Mouse (Mus musculus): Measurements from ENCODE around the gene Gm10037. TPM values are rescaled to one million over a fixed set of nuclear protein-coding genes. Genes with fewer than 3 reads are reported as not detected.
A peak's percentile ranks its signal among the peaks of the same experiment; 100 is the strongest.
"Not testable (repeated sequence)": the region's sequence is repeated elsewhere in the genome, so short reads cannot be mapped to it uniquely, and the experiment has no call there.

The Gm10037 gene
- polyA plus RNA-seq (2015; fragmentation: Nextera tagmentation; extraction: Ambion mirVana), result 6.1 and 6.9 TPM in 2 replicates

- WGBS, result 5% methylated on average over 14 of the region's 14 CpGs
- peak; percentile 89 for ATAC-seq
- Histone ChIP-seq H3K36me3 (ENCODE audit: control insufficient read depth, insufficient read depth, low read length) (peaks cover 7% of the 10 kb centered on the region), H3K4me3 (ENCODE audit: low read length) (peak within 1 kb of the TSS; percentile 60), H3K4me1 (ENCODE audit: control insufficient read depth, insufficient read depth, low read depth, low read length) (no peaks in the 10 kb centered on the region; the same call in 1 of the 2 replicates), H3K4me2 (ENCODE audit: low read length) (peak within 1 kb of the TSS; percentile 87), H3K9me3 (ENCODE audit: control insufficient read depth, low read length) (peaks cover 4% of the 10 kb centered on the region), H3K27me3 (replicated peaks; ENCODE audit: control insufficient read depth, insufficient read depth, low read length) (no peaks in the 10 kb centered on the region), H3K27ac (ENCODE audit: low read depth, low read length) (no peak within 1 kb of the TSS), H3K9ac (ENCODE audit: low read depth, low read length) (peak within 1 kb of the TSS; percentile 74)
Measured at GRCm38 (mm10) chr13:67830911-67831336, at the start of gene Gm10037. Gene Gm10037, plus strand, starts transcription at chr13:67831106.

- no peak for ATAC-seq
- WGBS, result 94% methylated on average over 10 of the region's 10 CpGs
- no peak overlapping the region for H3K27ac ChIP-seq (ENCODE audit: low read depth, low read length)
- H3K27me3 ChIP-seq (replicated peaks; ENCODE audit: control insufficient read depth, insufficient read depth, low read length), result no peaks in the 10 kb centered on the region
- H3K4me3 ChIP-seq (ENCODE audit: low read length), result no peak overlapping the region
- no peaks in the 10 kb centered on the region for H3K4me1 ChIP-seq (ENCODE audit: control insufficient read depth, insufficient read depth, low read depth, low read length)
- H3K9ac ChIP-seq (ENCODE audit: low read depth, low read length), result no peak overlapping the region
- peaks cover 9% of the 10 kb centered on the region; the same call in 1 of the 2 replicates for H3K9me3 ChIP-seq (ENCODE audit: control insufficient read depth, low read length)
- H3K4me2 ChIP-seq (ENCODE audit: low read length), result no peak overlapping the region
- peaks cover 9% of the 10 kb centered on the region for H3K36me3 ChIP-seq (ENCODE audit: control insufficient read depth, insufficient read depth, low read length)
Measured at GRCm38 (mm10) chr13:67791921-67792455, 38.9 kb upstream of the Gm10037 start.

DNA sequence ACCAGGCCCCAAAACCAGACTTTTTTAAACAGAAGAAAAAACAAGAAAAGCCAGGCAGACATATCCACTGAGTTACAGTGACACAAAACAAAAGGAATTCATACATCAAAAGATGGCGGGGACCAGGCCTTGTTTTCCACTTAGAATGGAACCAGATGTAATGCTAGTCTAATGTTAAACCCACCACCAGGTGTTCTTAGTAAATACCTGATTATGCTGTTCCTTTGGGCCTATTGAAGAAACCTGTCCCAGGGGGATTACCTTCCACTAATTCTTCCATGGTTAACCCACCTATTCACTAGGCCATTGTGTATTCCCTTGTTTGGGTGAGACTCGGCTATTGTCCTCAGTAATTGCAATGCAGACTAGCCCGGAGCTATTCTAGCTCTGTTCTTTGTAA lies 32.3 kb upstream of the Gm10037 start:
- Histone ChIP-seq H3K4me2 (ENCODE audit: low read length) (no peak overlapping the region), H3K9ac (ENCODE audit: low read depth, low read length) (no peak overlapping the region), H3K4me1 (ENCODE audit: control insufficient read depth, insufficient read depth, low read depth, low read length) (no peaks in the 10 kb centered on the region), H3K9me3 (ENCODE audit: control insufficient read depth, low read length) (no peaks in the 10 kb centered on the region), H3K36me3 (ENCODE audit: control insufficient read depth, insufficient read depth, low read length) (no peaks in the 10 kb centered on the region), H3K27me3 (replicated peaks; ENCODE audit: control insufficient read depth, insufficient read depth, low read length) (no peaks in the 10 kb centered on the region), H3K27ac (ENCODE audit: low read depth, low read length) (no peak overlapping the region), H3K4me3 (ENCODE audit: low read length) (no peak overlapping the region)
- WGBS, result 64% methylated on average over 3 of the region's 3 CpGs
- no peak for ATAC-seq

- not testable (repeated sequence) for H3K36me3 ChIP-seq (ENCODE audit: control insufficient read depth, insufficient read depth, low read length); ATAC-seq; H3K4me3 ChIP-seq (ENCODE audit: low read length); H3K4me2 ChIP-seq (ENCODE audit: low read length); H3K27ac ChIP-seq (ENCODE audit: low read depth, low read length); H3K9ac ChIP-seq (ENCODE audit: low read depth, low read length); H3K4me1 ChIP-seq (ENCODE audit: control insufficient read depth, insufficient read depth, low read depth, low read length); H3K9me3 ChIP-seq (ENCODE audit: control insufficient read depth, low read length); H3K27me3 ChIP-seq (replicated peaks; ENCODE audit: control insufficient read depth, insufficient read depth, low read length)
- 87% methylated on average over 3 of the region's 3 CpGs for WGBS
Measured at GRCm38 (mm10) chr13:67799151-67799550, 31.8 kb upstream of the Gm10037 start.

DNA sequence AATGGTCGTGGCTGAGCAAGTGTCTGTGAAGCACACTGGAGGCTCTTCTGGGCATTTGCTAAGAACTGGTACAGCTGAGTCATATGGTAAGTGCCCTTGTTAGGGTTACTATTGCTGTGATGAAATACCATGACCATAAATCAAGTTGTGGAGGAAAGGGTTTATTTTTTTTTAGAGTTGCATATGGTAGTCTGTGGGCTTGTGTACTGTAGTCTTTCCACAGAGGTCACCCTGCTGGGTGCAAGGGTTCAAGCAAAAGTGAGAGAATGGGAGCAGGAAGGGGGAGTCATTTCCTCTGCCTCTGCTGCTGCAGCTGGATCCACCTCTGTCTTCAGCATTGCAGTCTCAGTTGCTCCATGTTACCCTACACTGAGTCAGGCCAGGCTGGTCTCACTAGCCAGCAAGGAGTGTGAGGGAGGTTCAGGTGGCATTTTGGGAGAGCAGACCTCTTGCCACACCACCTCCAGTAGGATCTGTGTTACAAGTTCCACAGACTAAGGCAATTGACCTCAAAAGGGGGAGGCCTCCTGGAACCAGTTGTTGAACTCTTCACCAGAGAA lies 19.2 kb upstream of the Gm10037 start:
- no peaks in the 10 kb centered on the region for H3K36me3 ChIP-seq (ENCODE audit: control insufficient read depth, insufficient read depth, low read length)
- H3K9me3 ChIP-seq (ENCODE audit: control insufficient read depth, low read length), result no peaks in the 10 kb centered on the region
- no peak overlapping the region for H3K4me3 ChIP-seq (ENCODE audit: low read length)
- H3K9ac ChIP-seq (ENCODE audit: low read depth, low read length), result no peak overlapping the region
- 76% methylated on average over 1 of the region's 1 CpGs for WGBS
- H3K4me1 ChIP-seq (ENCODE audit: control insufficient read depth, insufficient read depth, low read depth, low read length), result no peaks in the 10 kb centered on the region; the same call in 1 of the 2 replicates
- no peak overlapping the region for H3K27ac ChIP-seq (ENCODE audit: low read depth, low read length)
- H3K27me3 ChIP-seq (replicated peaks; ENCODE audit: control insufficient read depth, insufficient read depth, low read length), result no peaks in the 10 kb centered on the region
- no peak for ATAC-seq
- no peak overlapping the region for H3K4me2 ChIP-seq (ENCODE audit: low read length)

- H3K27ac ChIP-seq (ENCODE audit: low read depth, low read length), result no peak overlapping the region
- H3K4me2 ChIP-seq (ENCODE audit: low read length), result peak overlapping the region; percentile 69
- no peaks in the 10 kb centered on the region for H3K36me3 ChIP-seq (ENCODE audit: control insufficient read depth, insufficient read depth, low read length)
- H3K4me3 ChIP-seq (ENCODE audit: low read length), result peak overlapping the region; percentile 71
- H3K9me3 ChIP-seq (ENCODE audit: control insufficient read depth, low read length), result peaks cover 4% of the 10 kb centered on the region; the same call in 1 of the 2 replicates
- no peaks in the 10 kb centered on the region; the same call in 1 of the 2 replicates for H3K4me1 ChIP-seq (ENCODE audit: control insufficient read depth, insufficient read depth, low read depth, low read length)
- WGBS, result 82% methylated on average over 8 of the region's 8 CpGs
- no peaks in the 10 kb centered on the region for H3K27me3 ChIP-seq (replicated peaks; ENCODE audit: control insufficient read depth, insufficient read depth, low read length)
- ATAC-seq, result no peak
- no peak overlapping the region for H3K9ac ChIP-seq (ENCODE audit: low read depth, low read length)
Measured at GRCm38 (mm10) chr13:67812961-67813709, 17.8 kb upstream of the Gm10037 start.

DNA sequence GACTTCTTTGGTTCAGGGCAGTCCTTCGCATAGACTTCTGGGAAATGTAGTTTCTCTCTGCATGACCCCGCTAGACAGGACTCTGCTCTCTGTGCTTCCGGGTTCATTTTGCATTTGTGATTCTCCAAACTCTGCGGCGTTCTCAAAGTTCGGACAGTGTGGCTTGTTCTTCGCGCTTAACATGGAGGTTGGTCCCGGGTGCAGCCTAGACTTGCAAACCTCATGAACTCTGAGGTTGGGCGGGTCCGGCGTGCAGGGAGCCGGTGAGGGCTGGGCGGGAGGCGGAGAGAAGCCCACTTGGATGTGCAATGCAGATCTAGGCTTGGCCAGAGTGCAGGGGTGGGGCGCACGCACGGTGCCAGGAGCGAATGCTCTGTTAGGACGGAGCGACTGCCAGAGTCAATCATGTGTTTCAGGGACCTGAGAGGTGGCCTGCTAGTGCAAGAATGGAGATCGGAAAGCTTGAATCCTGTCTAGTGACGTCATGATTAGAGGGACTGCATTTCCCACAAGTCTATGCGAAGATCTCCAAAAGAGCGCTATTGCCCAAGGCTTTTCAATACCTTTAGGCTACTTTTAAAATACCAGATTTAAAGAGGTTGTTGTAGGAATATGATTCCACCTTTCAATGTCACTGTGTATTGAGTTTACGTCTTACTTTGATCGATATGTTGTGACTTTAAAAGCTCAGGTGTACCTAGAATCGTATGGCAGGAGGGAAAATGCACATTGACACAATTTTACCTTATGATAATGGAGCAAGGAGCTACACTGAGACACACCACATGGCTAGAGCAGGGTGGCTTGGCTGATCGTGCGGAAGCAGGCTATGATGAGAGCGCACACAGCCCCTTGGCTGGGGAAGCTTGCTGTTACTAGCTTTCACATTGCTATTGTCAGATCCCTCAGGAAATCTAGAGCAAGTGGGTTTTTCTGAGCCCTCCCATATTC lies 16.9 kb upstream of the Gm10037 start, which contains the start of gene Zfp273:
Gene Zfp273, plus strand, starts transcription at position 31 of the 951 bp plus-strand sequence.
- WGBS, result 4% methylated on average over 31 of the region's 31 CpGs
- Histone ChIP-seq H3K27me3 (replicated peaks; ENCODE audit: control insufficient read depth, insufficient read depth, low read length) (no peaks in the 10 kb centered on the region), H3K36me3 (ENCODE audit: control insufficient read depth, insufficient read depth, low read length) (0 out of 2 replicates have a peak, but pooled peaks cover 6% of the 10 kb centered on the region), H3K4me2 (ENCODE audit: low read length) (peak within 1 kb of the TSS; percentile 69), H3K4me3 (ENCODE audit: low read length) (peak within 1 kb of the TSS; percentile 71), H3K9me3 (ENCODE audit: control insufficient read depth, low read length) (peaks cover 7% of the 10 kb centered on the region), H3K27ac (ENCODE audit: low read depth, low read length) (peak within 1 kb of the TSS; percentile 86), H3K4me1 (ENCODE audit: control insufficient read depth, insufficient read depth, low read depth, low read length) (no peaks in the 10 kb centered on the region; the same call in 1 of the 2 replicates), H3K9ac (ENCODE audit: low read depth, low read length) (peak within 1 kb of the TSS; percentile 81)
- peak; percentile 97 for ATAC-seq

GRCm38 (mm10) chr13:67818636-67819035 lies 12.3 kb upstream of the Gm10037 start:
- Histone ChIP-seq H3K4me1 (ENCODE audit: control insufficient read depth, insufficient read depth, low read depth, low read length) (no peaks in the 10 kb centered on the region; the same call in 1 of the 2 replicates), H3K4me3 (ENCODE audit: low read length) (no peak overlapping the region), H3K9ac (ENCODE audit: low read depth, low read length) (no peak overlapping the region), H3K36me3 (ENCODE audit: control insufficient read depth, insufficient read depth, low read length) (peaks cover 18% of the 10 kb centered on the region), H3K27me3 (replicated peaks; ENCODE audit: control insufficient read depth, insufficient read depth, low read length) (no peaks in the 10 kb centered on the region), H3K9me3 (ENCODE audit: control insufficient read depth, low read length) (peaks cover 12% of the 10 kb centered on the region), H3K4me2 (ENCODE audit: low read length) (no peak overlapping the region), H3K27ac (ENCODE audit: low read depth, low read length) (no peak overlapping the region)
- ATAC-seq, result no peak
- WGBS, result 94% methylated on average over 1 of the region's 1 CpGs

Data from hindbrain, embryonic 16.5 days (tissue).